ENCODE assay signal across 22 mouse cellular contexts in genomic region chr17:42860370-42860769, GRCm38 (mm10). TPM values are rescaled to one million over a fixed set of nuclear protein-coding genes. Genes with fewer than 3 reads are reported as not detected.
DNase-seq lines count a peak whose midpoint lies in the region; ATAC-seq lines count a peak whose summit lies in the region.
"Had no signal": no experiment of that assay in that cellular context is flagged by ENCODE, and none has a peak within 500 bp of the region (broad histone marks: within the 10 kb centered on the region; RNA-seq: fewer than 3 reads in every experiment).

No protein-coding gene starts in this region.

- no peaks in the 10 kb centered on the region; the same call in 1 of the 2 replicates for H3K27me3 ChIP-seq in splenic B cell, adult 2 months (ENCODE audit: control insufficient read depth, insufficient read depth, low read length, poor library complexity, severe bottlenecking)
- no peaks in the 10 kb centered on the region for H3K27me3 ChIP-seq in forebrain, embryonic 12.5 days
- H3K27me3 ChIP-seq: embryonic facial prominence, embryonic 12.5 days; heart, embryonic 15.5 days; hindbrain, embryonic 13.5 days; midbrain, embryonic 12.5 days; neural tube, embryonic 13.5 days had no signal

- ATAC-seq in CD4-positive, CD25-positive, alpha-beta regulatory T cell, adult 4 months = peak; percentile 48
- ATAC-seq in forebrain, embryonic 12.5 days (ENCODE audit: low FRiP score) = no peak
- ATAC-seq: liver, postnatal 0 days had no signal

- no peak overlapping the region for H3K9ac ChIP-seq in forebrain, embryonic 12.5 days
- H3K9ac ChIP-seq: embryonic facial prominence, embryonic 12.5 days; heart, embryonic 15.5 days; hindbrain, embryonic 13.5 days; liver, postnatal 0 days; midbrain, embryonic 12.5 days; neural tube, embryonic 13.5 days had no signal

- no peak overlapping the region for H3K4me3 ChIP-seq in forebrain, embryonic 12.5 days (replicated peaks)
- H3K4me3 ChIP-seq: embryonic facial prominence, embryonic 12.5 days; heart, embryonic 15.5 days; hindbrain, embryonic 13.5 days; limb, embryonic 10.5 days; midbrain, embryonic 12.5 days; neural tube, embryonic 13.5 days had no signal

- peak; percentile 39 to 58 for DNase-seq in B cell, adult 2 months
- peak; percentile 69 for DNase-seq in splenic B cell, adult 2 months (ENCODE audit: low read depth, low spot score)
- peak; percentile 22 for DNase-seq in thymus, postnatal 25 days
- no peak for DNase-seq in right cerebral cortex, adult 18-20 months
- DNase-seq in c-Kit-positive CD71-positive TER-119-positive erythroid progenitor cells, embryonic 14.5 days (ENCODE audit: low spot score) = no peak
- DNase-seq: cerebellum, adult 18-20 months; cerebellum, postnatal 14 days; gastrocnemius, postnatal 36 days; heart, postnatal 36 days; kidney, adult 18-20 months; kidney, postnatal 10 days; liver; liver, postnatal 0 days; lung, postnatal 10 days had no signal

- H3K4me1 ChIP-seq in forebrain, embryonic 12.5 days = no peaks in the 10 kb centered on the region
- H3K4me1 ChIP-seq: embryonic facial prominence, embryonic 12.5 days; hindbrain, embryonic 13.5 days; limb, embryonic 10.5 days; midbrain, embryonic 12.5 days; neural tube, embryonic 13.5 days had no signal

- WGBS in forebrain, embryonic 12.5 days = 95% methylated on average over 1 of the region's 1 CpGs

- no peaks in the 10 kb centered on the region for H3K9me3 ChIP-seq in forebrain, embryonic 12.5 days
- H3K9me3 ChIP-seq: embryonic facial prominence, embryonic 12.5 days; heart, embryonic 15.5 days; hindbrain, embryonic 13.5 days; limb, embryonic 10.5 days; midbrain, embryonic 12.5 days; neural tube, embryonic 13.5 days had no signal

- H3K4me2 ChIP-seq in forebrain, embryonic 12.5 days = no peak overlapping the region
- H3K4me2 ChIP-seq: embryonic facial prominence, embryonic 12.5 days; heart, embryonic 15.5 days; hindbrain, embryonic 13.5 days; midbrain, embryonic 12.5 days; neural tube, embryonic 13.5 days had no signal

- H3K36me3 ChIP-seq in splenic B cell, adult 2 months (ENCODE audit: control insufficient read depth, insufficient read depth, low read length, poor library complexity, severe bottlenecking) = no peaks in the 10 kb centered on the region
- no peaks in the 10 kb centered on the region for H3K36me3 ChIP-seq in forebrain, embryonic 12.5 days (replicated peaks)
- H3K36me3 ChIP-seq: embryonic facial prominence, embryonic 12.5 days; heart, embryonic 15.5 days; hindbrain, embryonic 13.5 days; limb, embryonic 10.5 days; midbrain, embryonic 12.5 days; neural tube, embryonic 13.5 days had no signal

- no peak overlapping the region for H3K27ac ChIP-seq in forebrain, embryonic 12.5 days
- H3K27ac ChIP-seq: embryonic facial prominence, embryonic 12.5 days; heart, embryonic 15.5 days; hindbrain, embryonic 13.5 days; limb, embryonic 10.5 days; midbrain, embryonic 12.5 days; neural tube, embryonic 13.5 days had no signal

RNA-seq across cellular contexts. Expression of gene Cd2ap, which starts 16.1 kb away (rescaled TPM):
- 10 to 100 TPM; 13.3 to 14.8 TPM for polyA plus RNA-seq in CD4-positive, CD25-positive, alpha-beta regulatory T cell, adult 4 months (2017; shearing (Covaris generic))
- polyA plus RNA-seq in forebrain, embryonic 12.5 days (2016; fragmentation: Nextera tagmentation; extraction: Ambion mirVana) = 10.7 and 14.2 TPM in 2 replicates

Comparison
In these comparisons a context has a peak if more than half of its experiments do, and no peak if none do; other contexts are left out.
1. DNase-seq: peak in B cell, adult 2 months (2 of 2), splenic B cell, adult 2 months (single experiment) and thymus, postnatal 25 days (single experiment); none in right cerebral cortex, adult 18-20 months (single experiment) and c-Kit-positive CD71-positive TER-119-positive erythroid progenitor cells, embryonic 14.5 days (single experiment).